Mouse (Mus musculus) embryonic facial prominence, embryonic 13.5 days (tissue): ENCODE data around the gene Ppp1r27. TPM values are rescaled to one million over a fixed set of nuclear protein-coding genes. Genes with fewer than 3 reads are reported as not detected.
"Not testable (repeated sequence)": the region's sequence is repeated elsewhere in the genome, so short reads cannot be mapped to it uniquely, and the experiment has no call there.

ENCODE experiments used
- ATAC-seq: fragments of 200-750 bp; cut with Nextera tagmentation; 2 replicates; pipeline ENCODE4 v1.8.0; 2017; ENCODE audit warnings: low read depth; ENCODE audit not compliant: insufficient number of reproducible peaks, insufficient read depth, low FRiP score, low TSS enrichment
- H3K27ac ChIP-seq: fragments of 300-500 bp; sonication (generic); 2 replicates; pipeline ENCODE4 v1.5.1; 2015; ENCODE audit warnings: moderate library complexity, mild to moderate bottlenecking, inconsistent platforms
- H3K27me3 ChIP-seq: fragments of 300-500 bp; sonication (generic); 2 replicates; pipeline ENCODE4 v1.6.1; 2015; ENCODE audit warnings: mild to moderate bottlenecking, inconsistent platforms
- H3K36me3 ChIP-seq: fragments of 300-500 bp; sonication (generic); 2 replicates; pipeline ENCODE4 v1.6.1; 2015; ENCODE audit warnings: mild to moderate bottlenecking, inconsistent platforms
- H3K4me1 ChIP-seq: fragments of 300-500 bp; sonication (generic); 2 replicates; pipeline ENCODE4 v1.6.1; 2015; ENCODE audit warnings: inconsistent platforms
- H3K4me2 ChIP-seq: fragments of 300-500 bp; sonication (generic); 2 replicates; pipeline ENCODE4 v1.6.1; 2015; ENCODE audit warnings: moderate library complexity, mild to moderate bottlenecking, inconsistent platforms
- H3K4me3 ChIP-seq: fragments of 300-500 bp; sonication (generic); 2 replicates; pipeline ENCODE4 v1.5.1; 2015; ENCODE audit warnings: mild to moderate bottlenecking, inconsistent platforms
- H3K9ac ChIP-seq: fragments of 300-500 bp; sonication (generic); 2 replicates; pipeline ENCODE4 v1.6.1; 2015; ENCODE audit warnings: mild to moderate bottlenecking, inconsistent platforms
- H3K9me3 ChIP-seq: fragments of 300-500 bp; sonication (generic); 2 replicates; pipeline ENCODE4 v1.6.1; 2016; ENCODE audit warnings: inconsistent platforms
- WGBS: fragments of 180-500 bp; shearing (Covaris S2); methylation state at CpG from one replicate; pipeline ENCODE4 v1.1.7; 2015; ENCODE audit warnings: mixed read lengths; 5-methylcytosine and 5-hydroxymethylcytosine counted together
- polyA plus RNA-seq: library from polyadenylated mRNA; unstranded; fragments of >200 nt; fragmentation: Nextera tagmentation; extraction: Ambion mirVana; gene quantifications from 2 replicates; pipeline ENCODE4 v1.2.1, GENCODE M21; 2015

Ppp1r27 gene
- polyA plus RNA-seq, 1 experiment from 2014 or later, result not detected

- no peaks in the 10 kb centered on the region for H3K36me3 ChIP-seq
- WGBS, result 69% methylated on average over 5 of the region's 5 CpGs
- no peak overlapping the region for H3K4me3 ChIP-seq
- ATAC-seq, result no peak
- H3K4me1 ChIP-seq, result peaks cover 7% of the 10 kb centered on the region; the same call in 1 of the 2 replicates
- no peak overlapping the region for H3K27ac ChIP-seq
- H3K27me3 ChIP-seq, result no peaks in the 10 kb centered on the region
- 0 out of 2 replicates have a peak overlapping the region, but pooled peaks have one; percentile 32 for H3K9ac ChIP-seq
- H3K9me3 ChIP-seq, result no peaks in the 10 kb centered on the region
- no peak overlapping the region for H3K4me2 ChIP-seq
Observed at GRCm38 (mm10) chr11:120520967-120521540, 29.9 kb downstream of the Ppp1r27 start.

- H3K4me2 ChIP-seq, result no peak overlapping the region
- H3K9ac ChIP-seq, result 0 out of 2 replicates have a peak overlapping the region, but pooled peaks have one; percentile 32
- ATAC-seq, result no peak
- 66% methylated on average over 9 of the region's 9 CpGs for WGBS
- H3K36me3 ChIP-seq, result no peaks in the 10 kb centered on the region
- H3K9me3 ChIP-seq, result no peaks in the 10 kb centered on the region
- H3K4me1 ChIP-seq, result peaks cover 12% of the 10 kb centered on the region; the same call in 1 of the 2 replicates
- H3K27ac ChIP-seq, result no peak overlapping the region
- H3K27me3 ChIP-seq, result no peaks in the 10 kb centered on the region
- no peak overlapping the region for H3K4me3 ChIP-seq
Observed at GRCm38 (mm10) chr11:120520498-120520897, 30.4 kb downstream of the Ppp1r27 start.

DNA sequence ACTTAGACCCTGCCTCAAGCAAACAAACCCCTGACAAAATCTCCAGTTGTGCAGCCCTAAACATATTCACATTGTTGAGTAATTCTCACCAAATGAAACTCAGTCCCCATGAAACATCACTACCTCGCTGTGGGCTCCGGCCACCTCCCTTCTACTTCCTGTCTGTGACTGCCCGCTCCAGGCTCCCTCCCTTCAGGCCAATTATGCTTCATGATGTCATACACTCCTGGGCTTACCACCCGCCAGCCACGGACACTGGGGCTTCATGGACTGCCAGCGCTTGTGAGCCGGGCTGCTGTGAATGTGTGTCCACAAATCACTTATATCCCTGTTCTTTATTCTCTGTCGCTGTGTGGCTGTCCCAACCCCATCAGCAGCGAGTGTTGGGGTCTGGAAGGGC, 31.2 kb downstream of the Ppp1r27 start:
- H3K27ac ChIP-seq, result no peak overlapping the region
- WGBS, result 37% methylated on average over 9 of the region's 9 CpGs
- H3K9ac ChIP-seq, result no peak overlapping the region
- H3K36me3 ChIP-seq, result no peaks in the 10 kb centered on the region
- H3K4me1 ChIP-seq, result peaks cover 14% of the 10 kb centered on the region; the same call in 1 of the 2 replicates
- no peaks in the 10 kb centered on the region for H3K27me3 ChIP-seq
- no peaks in the 10 kb centered on the region for H3K9me3 ChIP-seq
- ATAC-seq, result no peak
- H3K4me3 ChIP-seq, result no peak overlapping the region
- H3K4me2 ChIP-seq, result no peak overlapping the region

- Histone ChIP-seq H3K36me3 (no peaks in the 10 kb centered on the region), H3K9ac (no peak overlapping the region), H3K27ac (no peak overlapping the region), H3K4me3 (no peak overlapping the region), H3K9me3 (no peaks in the 10 kb centered on the region), H3K4me1 (peaks cover 14% of the 10 kb centered on the region; the same call in 1 of the 2 replicates), H3K4me2 (no peak overlapping the region), H3K27me3 (no peaks in the 10 kb centered on the region)
- no peak for ATAC-seq
- WGBS, result 66% methylated on average over 6 of the region's 6 CpGs
Observed at GRCm38 (mm10) chr11:120518558-120518957, 32.4 kb downstream of the Ppp1r27 start.

DNA sequence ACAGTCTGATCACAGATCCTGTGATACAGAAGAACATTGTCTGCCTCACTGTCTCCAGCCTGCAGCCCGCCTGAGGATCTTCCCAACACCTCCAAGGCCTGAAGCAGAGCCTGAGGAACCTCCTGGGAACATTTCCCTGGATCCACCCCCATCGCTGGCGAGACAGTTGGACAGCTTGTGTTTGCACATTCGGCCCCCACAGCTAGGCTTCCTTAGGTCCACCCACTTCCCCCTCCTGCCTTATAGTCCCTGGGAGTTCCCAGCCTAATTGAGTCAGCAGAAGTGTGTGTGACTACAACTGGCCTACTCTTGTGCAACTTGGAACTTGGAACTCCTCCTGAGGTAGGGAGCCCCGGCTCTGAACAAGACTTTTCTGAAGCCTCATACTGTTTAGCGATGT, 32.9 kb downstream of the Ppp1r27 start:
- H3K27me3 ChIP-seq, result no peaks in the 10 kb centered on the region
- no peak overlapping the region for H3K4me3 ChIP-seq
- no peak for ATAC-seq
- H3K9me3 ChIP-seq, result no peaks in the 10 kb centered on the region
- H3K4me1 ChIP-seq, result peaks cover 14% of the 10 kb centered on the region; the same call in 1 of the 2 replicates
- no peak overlapping the region for H3K9ac ChIP-seq
- WGBS, result 61% methylated on average over 6 of the region's 6 CpGs
- H3K36me3 ChIP-seq, result no peaks in the 10 kb centered on the region
- no peak overlapping the region for H3K4me2 ChIP-seq
- H3K27ac ChIP-seq, result no peak overlapping the region

- no peak for ATAC-seq
- no peak overlapping the region for H3K4me3 ChIP-seq
- no peaks in the 10 kb centered on the region for H3K27me3 ChIP-seq
- H3K9me3 ChIP-seq, result no peaks in the 10 kb centered on the region
- no peak overlapping the region for H3K27ac ChIP-seq
- H3K9ac ChIP-seq, result no peak overlapping the region
- H3K36me3 ChIP-seq, result no peaks in the 10 kb centered on the region
- H3K4me2 ChIP-seq, result no peak overlapping the region
- 77% methylated on average over 4 of the region's 4 CpGs for WGBS
- peaks cover 14% of the 10 kb centered on the region; the same call in 1 of the 2 replicates for H3K4me1 ChIP-seq
Observed at GRCm38 (mm10) chr11:120517147-120517546, 33.8 kb downstream of the Ppp1r27 start.

GRCm38 (mm10) chr11:120515611-120516010, 35.3 kb downstream of the Ppp1r27 start:
- H3K36me3 ChIP-seq, result no peaks in the 10 kb centered on the region
- peaks cover 19% of the 10 kb centered on the region for H3K4me1 ChIP-seq
- 0 out of 2 replicates have a peak overlapping the region, but pooled peaks have one; percentile 6 for H3K4me3 ChIP-seq
- H3K9ac ChIP-seq, result peak overlapping the region; percentile 49; the same call in 1 of the 2 replicates
- no peaks in the 10 kb centered on the region for H3K27me3 ChIP-seq
- no peaks in the 10 kb centered on the region for H3K9me3 ChIP-seq
- 16% methylated on average over 17 of the region's 17 CpGs for WGBS
- peak overlapping the region; percentile 11; the same call in 1 of the 2 replicates for H3K4me2 ChIP-seq
- H3K27ac ChIP-seq, result no peak overlapping the region
- no peak for ATAC-seq

DNA sequence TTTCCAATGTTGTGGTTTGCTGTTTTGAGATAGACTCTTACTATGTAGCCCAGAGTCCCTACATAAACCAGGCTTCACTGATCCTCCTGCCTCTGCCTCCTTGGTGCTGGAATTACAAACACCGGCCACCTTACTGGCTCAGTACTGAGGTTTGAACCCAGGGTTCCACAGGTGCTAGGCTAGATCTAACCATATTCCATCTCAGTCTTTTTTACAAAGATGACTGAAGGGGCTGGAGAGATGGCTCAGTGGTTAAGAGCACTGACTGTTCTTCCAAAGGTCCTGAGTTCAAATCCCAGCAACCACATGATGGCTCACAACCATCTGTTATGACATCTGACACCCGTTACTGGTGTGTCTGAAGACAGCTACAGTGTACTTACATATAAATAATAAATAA, 36.7 kb downstream of the Ppp1r27 start:
- not testable (repeated sequence) for H3K9me3 ChIP-seq, H3K4me2 ChIP-seq, H3K36me3 ChIP-seq, ATAC-seq, H3K27me3 ChIP-seq, H3K27ac ChIP-seq, H3K4me3 ChIP-seq, H3K9ac ChIP-seq
- H3K4me1 ChIP-seq, result peaks cover 24% of the 10 kb centered on the region
- WGBS, result 84% methylated on average over 2 of the region's 2 CpGs

DNA sequence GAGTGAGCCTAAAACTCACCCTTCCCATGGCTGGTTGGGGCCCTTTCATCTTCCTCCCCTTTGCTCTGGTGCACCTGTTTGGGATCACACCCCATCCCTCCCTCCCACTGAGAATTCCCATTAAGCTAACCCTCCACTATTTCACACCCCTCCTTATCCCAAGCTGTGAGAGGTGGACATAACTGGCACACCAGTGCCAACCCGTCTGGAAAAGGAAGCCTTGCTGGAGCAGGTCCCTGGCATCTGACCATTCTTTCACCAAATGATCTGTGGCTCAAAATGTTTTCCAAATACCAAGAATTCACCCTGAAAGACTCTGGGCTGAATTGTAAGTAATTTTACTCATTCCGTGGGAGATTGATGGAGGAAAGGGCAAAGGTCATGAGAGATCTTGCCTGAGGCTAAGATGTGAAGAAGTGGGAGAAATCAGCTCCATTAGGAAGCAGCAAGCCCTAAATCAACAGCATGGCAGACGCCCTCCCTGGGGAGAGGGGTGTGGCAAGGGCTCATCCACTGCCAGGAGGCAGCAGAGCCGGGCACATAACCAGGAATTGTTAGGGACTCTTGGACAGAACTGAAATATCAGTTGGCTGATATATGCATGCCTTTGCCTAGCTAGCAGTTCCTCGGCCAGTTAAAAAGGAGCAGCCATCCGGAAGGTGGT, 38.0 kb downstream of the Ppp1r27 start:
- Histone ChIP-seq H3K27ac (no peak overlapping the region), H3K4me1 (peaks cover 21% of the 10 kb centered on the region), H3K9ac (no peak overlapping the region), H3K4me2 (no peak overlapping the region), H3K27me3 (no peaks in the 10 kb centered on the region), H3K36me3 (no peaks in the 10 kb centered on the region), H3K9me3 (no peaks in the 10 kb centered on the region), H3K4me3 (no peak overlapping the region)
- no peak for ATAC-seq
- WGBS, result 40% methylated on average over 6 of the region's 6 CpGs

- Histone ChIP-seq H3K4me2 (peak overlapping the region; percentile 54), H3K9me3 (no peaks in the 10 kb centered on the region), H3K27ac (peak overlapping the region; percentile 69), H3K9ac (peak overlapping the region; percentile 41; the same call in 1 of the 2 replicates), H3K4me1 (peaks cover 15% of the 10 kb centered on the region), H3K4me3 (peak overlapping the region; percentile 19), H3K27me3 (no peaks in the 10 kb centered on the region), H3K36me3 (no peaks in the 10 kb centered on the region)
- WGBS, result 3% methylated on average over 16 of the region's 16 CpGs
- ATAC-seq, result no peak
Observed at GRCm38 (mm10) chr11:120510375-120511030, 40.4 kb downstream of the Ppp1r27 start.

- H3K9ac ChIP-seq, result peak overlapping the region; percentile 41; the same call in 1 of the 2 replicates
- H3K9me3 ChIP-seq, result no peaks in the 10 kb centered on the region
- H3K27ac ChIP-seq, result peak overlapping the region; percentile 69
- H3K4me1 ChIP-seq, result peaks cover 12% of the 10 kb centered on the region
- no peak for ATAC-seq
- peak overlapping the region; percentile 54 for H3K4me2 ChIP-seq
- WGBS, result 27% methylated on average over 4 of the region's 4 CpGs
- peak overlapping the region; percentile 19; the same call in 1 of the 2 replicates for H3K4me3 ChIP-seq
- no peaks in the 10 kb centered on the region for H3K27me3 ChIP-seq
- H3K36me3 ChIP-seq, result no peaks in the 10 kb centered on the region
Observed at GRCm38 (mm10) chr11:120509940-120510339, 41.0 kb downstream of the Ppp1r27 start.
